Mouse (Mus musculus) stomach, postnatal 0 days (tissue): Measurements from ENCODE around the gene Cwc25.

ENCODE experiments used
- CTCF ChIP-seq: IDR thresholded peaks from 2 replicates; pipeline ENCODE4 v1.5.1; 2016; ENCODE audit warnings: antibody characterized with exemption, low read depth, mild to moderate bottlenecking, moderate library complexity
- EP300 ChIP-seq: optimal IDR thresholded peaks from 2 replicates; pipeline ENCODE3; 2016; ENCODE audit warnings: antibody characterized with exemption

- TF ChIP-seq CTCF (no peak), EP300 (no peak)
These were observed 64.6 kb downstream of the Cwc25 start for GRCm38 (mm10) chr11:97701581-97702392.
